Mouse (Mus musculus): ENCODE results near the gene Heph. TPM values are rescaled to one million over a fixed set of nuclear protein-coding genes. Genes with fewer than 3 reads are reported as not detected.
"Not testable (repeated sequence)": the region's sequence is repeated elsewhere in the genome, so short reads cannot be mapped to it uniquely, and the experiment has no call there.

The Heph gene
- total RNA-seq (2021) = 1 to 10 TPM; 1.8 to 2.2 TPM
- long read RNA-seq, experiment 1, partial matches to known transcripts = 0 of 1 reads
- long read RNA-seq, experiment 1, other reads (novel, unspliced or antisense) = 1 of 1 reads
- long read RNA-seq, experiment 2, full-length matches to known transcripts = 3 of 4 reads
- long read RNA-seq, experiment 2, partial matches to known transcripts = 1 of 4 reads
- long read RNA-seq, experiment 2, other reads (novel, unspliced or antisense) = 0 of 4 reads

DNA sequence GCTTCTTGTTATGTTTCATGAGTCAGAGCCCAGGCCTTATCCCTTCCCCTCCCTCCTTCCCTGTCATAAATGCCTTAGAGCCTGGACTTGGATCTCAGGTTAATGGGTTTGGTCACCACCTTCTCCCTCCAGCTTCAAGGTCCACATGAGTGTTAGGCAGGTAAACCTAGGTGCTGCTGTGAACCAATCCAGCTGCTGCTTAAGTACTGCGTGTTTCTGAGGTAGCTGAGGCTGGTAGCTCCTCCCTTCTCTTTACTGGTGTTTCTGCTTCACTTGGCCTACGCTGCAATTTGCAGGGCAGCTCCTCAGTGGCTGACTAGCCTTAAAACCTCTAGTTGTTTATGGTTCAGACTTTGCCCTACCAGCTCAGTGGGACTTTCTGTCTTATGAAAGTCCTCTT, at the start of gene Heph:
Heph (plus strand) TSS at position 211 of the 400 bp plus-strand sequence.
- intact Hi-C loops (cut with DNase I; ENCODE audit: low total_unique reads) = no loop called here
- no peak for DNase-seq

DNA sequence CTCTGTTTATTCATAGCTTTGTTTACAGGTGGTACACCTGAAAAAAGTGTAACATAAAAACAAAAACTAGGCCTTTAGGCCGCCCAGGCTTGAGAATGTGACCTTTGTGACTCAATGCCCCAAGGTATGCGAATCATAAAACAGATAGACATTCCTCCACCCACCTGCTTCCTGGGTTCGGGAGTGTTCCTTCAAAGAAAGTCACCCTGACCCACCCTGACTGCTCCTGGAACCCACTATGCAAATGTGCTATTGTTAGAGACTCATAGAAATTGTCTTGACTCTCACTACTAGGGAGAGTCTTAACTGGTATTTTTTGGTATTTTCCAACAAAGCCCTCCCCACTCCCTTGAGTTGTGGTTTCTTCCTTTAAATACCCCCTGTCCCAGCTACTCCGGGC, 39.8 kb upstream of the Heph start:
- intact Hi-C loops (cut with DNase I; ENCODE audit: low total_unique reads); DNase-seq: not testable (repeated sequence)

DNA sequence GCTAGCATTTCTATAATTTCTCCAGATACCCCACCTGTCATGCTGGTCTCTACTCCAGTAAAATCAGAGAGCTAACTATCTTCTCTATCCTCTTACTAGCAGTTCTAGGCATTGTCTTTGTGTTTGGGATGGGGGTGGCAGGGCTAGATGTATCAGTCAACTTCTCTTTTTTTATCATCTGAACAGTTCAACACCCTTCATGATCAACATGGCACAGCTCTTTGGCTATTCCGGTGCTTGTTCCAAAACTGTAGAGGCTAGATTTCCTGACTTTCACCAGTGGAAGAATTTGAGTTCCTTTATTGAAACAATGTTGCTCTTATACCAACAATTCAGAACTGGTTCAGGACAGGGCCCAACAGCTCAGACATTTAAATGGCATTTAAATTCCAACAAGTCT, 38.2 kb upstream of the Heph start:
- intact Hi-C loops (cut with DNase I; ENCODE audit: low total_unique reads) = no loop called here
- DNase-seq = no peak

DNA sequence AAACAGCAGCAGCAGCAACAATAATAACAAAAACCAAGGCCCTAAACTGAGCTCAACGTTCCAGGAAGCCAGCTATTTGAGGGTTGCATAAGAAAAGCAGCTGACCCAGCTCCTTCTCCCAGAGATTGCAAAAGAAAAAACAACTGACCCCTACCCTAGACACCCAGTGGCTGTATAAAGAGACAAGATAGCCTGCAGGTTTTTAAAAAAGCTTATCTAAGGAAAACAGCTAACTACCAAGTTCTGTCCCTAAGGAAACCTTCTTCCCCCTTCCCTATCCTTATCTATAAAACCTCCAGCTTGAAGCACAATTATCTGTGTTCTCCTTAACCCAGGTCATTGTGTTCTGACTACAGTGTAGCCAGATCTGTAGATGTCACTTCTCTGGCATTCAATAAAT, 37.4 kb upstream of the Heph start:
- intact Hi-C loops (cut with DNase I; ENCODE audit: low total_unique reads) = no loop called here

DNA sequence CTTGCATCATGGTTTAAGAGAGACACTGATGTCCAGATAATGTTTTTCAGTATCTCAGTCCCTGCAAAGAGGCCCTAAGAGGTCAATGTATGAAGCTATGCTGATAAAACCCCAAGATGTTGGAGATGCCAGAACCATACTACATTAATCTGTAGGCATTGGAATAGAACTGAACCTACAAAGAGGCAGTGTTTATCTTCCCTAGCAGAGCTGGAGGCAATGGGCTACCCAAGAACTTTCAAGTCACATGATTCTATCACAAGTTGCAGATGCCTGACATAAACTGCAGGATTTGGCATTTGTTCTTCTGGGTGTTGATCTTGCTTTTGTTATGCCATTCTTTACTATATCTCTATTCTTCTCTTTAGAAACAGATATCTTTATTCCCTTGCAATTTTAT, 35.8 kb upstream of the Heph start:
- intact Hi-C loops (cut with DNase I; ENCODE audit: low total_unique reads) = no loop called here
- DNase-seq = no peak

More for the DNA sequence above, 37.4 kb upstream of the Heph start:
- DNase-seq = no peak

DNA sequence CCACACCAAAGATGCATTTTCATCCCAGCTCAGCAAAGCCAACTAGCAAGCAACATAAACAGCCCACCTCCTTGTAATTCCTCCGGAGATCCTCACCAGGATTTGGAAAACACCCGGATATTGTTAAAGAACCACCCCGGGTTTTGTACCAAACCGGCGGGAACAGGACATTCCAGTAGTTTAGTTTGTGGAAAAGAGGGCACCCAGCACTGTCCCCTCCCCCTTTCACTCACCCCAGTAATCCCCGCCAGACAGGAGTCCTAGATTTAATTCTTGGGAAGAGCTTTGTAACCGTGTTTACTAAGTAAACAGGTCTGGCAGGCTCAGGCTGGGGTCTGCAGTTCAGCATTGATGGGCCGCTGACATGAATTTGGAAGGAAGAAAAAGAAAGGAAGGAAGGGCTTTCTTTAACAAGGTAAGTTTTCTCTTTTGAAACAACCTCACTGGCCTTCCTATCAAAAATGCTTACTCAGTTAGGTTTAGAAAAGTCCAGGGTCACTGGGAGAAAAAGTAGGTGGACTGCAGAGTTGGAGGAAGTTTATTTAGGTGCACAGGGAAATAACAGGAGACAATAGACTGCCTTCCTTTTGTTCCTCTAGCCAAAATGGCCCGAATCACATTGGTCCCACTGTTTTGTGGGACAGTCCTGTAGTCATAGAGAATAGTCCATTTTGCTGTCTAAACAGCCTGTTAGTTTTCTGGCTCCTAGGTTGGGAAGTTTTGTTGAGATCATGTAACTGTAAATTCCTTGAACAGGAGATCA, 1.2 kb downstream of the Heph start, which contains the start of gene Hsf3:
Hsf3 (minus strand) TSS at position 94 of the 763 bp plus-strand sequence.
- intact Hi-C loops (cut with DNase I; ENCODE audit: low total_unique reads) = no loop called here
- no peak for DNase-seq

DNA sequence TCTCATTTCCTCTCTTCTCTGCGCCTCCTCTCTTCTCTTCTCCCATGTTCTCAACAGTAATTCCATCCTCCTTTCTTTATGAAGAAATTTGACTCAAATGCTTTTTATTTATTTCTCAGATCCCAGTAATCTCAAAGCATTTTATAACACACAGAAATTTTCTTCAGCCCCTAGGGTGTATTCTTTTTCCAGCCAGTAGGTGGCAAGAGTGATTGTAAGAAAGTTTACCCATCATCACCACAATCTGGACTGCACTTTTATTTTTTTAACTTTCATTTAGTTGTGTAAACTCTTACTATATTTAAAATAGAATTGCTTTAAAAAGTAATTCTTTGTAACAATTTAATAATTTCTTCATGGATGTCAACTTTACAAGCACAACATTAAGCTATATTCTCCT, 46.4 kb downstream of the Heph start:
- intact Hi-C loops (cut with DNase I; ENCODE audit: low total_unique reads) = no loop called here

More for the DNA sequence above, 46.4 kb downstream of the Heph start:
- DNase-seq = no peak

Other genes starting within 250 kb of the Heph start
- gene Vsig4, start 161.9 kb upstream of the Heph start, total RNA-seq (2021) = not detected
- gene Hsf3, start 935 bp downstream of the Heph start, total RNA-seq (2021) = not detected